Mouse (Mus musculus) right cerebral cortex, adult 18-20 months (tissue): ENCODE measurements at regions not wholly inside any gene's neighbourhood (a gene's known extent, or its start where the extent isn't known, plus 50 kb on each side); places are given as distances from the start of the nearest gene placed in this dataset.
"Not testable (repeated sequence)": the region's sequence is repeated elsewhere in the genome, so short reads cannot be mapped to it uniquely, and the experiment has no call there.

ENCODE experiments used
- DNase-seq: peaks from one replicate; pipeline ENCODE4 v3.0.0; 2022; ENCODE audit warnings: mixed read lengths

DNA sequence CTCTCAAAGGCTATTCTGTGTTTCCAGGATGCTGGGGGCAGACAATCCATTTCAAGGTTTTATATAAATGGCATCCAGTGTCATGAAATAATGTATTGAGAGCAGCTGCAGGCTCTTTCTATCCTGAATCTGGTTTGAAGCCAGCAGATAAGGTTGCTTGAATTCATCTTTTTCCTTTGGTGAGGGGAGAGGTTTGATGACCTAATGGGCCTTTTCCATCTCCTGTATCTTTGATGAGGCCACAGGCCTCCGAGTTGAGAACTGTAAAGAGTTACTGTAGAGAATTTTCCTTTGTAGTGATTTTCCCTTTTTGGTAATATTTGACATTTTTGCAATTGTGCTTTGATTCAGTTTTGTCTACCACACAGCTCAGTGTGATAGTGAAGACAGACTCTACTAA is 458.8 kb upstream of the 1700008P02Rik start:
- no peak for DNase-seq

DNA sequence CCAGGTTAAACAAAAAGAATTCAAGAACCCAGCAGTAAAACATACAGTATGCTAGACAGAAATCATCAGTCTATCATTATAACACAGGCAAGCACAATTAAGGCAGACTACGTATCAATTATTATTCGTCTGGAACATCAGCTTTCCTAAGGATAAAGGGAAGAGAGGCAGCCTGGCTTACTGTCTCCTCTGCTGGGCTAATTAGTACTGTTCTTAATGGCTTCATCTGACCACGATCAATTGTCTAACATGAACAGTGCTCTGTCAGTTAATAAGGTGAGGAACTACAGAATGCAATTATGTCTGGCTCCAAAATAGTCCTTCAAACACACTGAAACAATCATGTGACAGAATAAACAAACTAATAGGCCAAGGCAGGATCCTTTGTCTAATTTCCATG is 456.6 kb upstream of the 1700008P02Rik start:
- DNase-seq = no peak

DNA sequence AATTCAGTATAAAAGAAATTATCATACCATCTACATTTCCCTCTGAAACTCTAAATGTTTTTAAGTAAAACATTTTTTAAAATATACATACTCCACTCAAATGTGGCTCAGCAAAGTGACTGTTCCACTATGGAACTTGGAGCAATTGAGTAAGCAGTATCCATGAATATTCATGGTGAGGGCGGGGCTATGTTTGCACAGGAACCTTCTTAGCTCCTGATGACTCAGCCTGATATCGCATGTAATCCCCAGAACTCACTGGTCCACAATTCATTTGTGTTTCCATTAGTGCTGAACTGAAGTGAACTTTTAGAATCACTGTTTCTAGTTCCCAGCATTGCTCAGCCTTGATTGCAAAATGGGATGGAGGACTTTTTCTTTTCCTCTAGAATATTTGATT is 454.2 kb upstream of the 1700008P02Rik start:
- no peak for DNase-seq

DNA sequence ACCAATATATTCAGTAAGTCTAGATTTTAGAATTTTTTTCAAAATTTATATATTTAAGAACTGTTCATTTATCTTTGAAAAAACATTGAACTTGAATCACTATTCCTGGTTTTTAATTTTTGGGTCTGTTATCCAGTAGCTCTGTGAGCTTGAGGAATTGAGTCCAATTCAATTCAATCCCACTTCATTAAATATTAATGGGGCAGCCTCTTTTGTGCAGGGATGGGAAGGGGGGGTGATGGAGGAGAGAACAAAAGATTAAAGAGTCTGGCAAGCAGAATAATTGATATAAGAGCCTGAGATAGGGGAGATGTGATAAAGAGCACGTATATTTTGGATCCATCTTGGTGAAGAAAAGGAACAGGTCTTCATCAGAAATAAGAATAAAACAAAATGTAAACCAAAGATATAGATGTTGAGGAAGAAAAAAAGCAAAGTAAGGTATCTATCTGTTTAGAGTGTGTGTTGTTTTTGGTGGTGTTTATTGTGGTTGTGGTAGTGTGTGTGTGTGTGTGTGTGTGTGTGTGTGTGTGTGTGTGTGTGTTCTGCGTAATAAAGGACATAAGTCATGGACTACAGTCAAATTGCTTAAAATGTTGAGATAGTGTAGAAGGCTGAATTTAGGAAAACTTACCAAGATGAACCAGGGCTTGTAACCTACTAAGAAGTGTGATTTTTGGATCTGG is 421.3 kb upstream of the 1700008P02Rik start:
- DNase-seq = no peak

DNA sequence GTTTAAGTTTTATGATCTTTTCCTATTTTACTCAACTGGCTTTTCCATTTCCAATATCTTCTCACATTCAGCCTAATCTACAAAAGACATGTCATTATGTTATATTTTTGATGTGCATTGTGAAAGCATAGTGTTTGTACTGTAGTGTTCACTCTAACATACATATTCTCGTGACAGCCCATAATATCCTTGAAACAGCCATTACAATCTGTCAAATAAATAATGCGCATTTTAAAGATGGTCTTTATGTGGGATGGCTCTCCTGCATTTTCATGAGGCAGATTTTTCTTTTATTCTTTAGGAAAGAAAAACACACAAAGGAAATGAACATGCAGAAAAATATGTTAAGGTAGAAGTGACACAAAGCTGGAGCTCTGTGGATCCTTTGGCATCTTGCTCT is 415.6 kb upstream of the 1700008P02Rik start:
- DNase-seq = no peak

DNA sequence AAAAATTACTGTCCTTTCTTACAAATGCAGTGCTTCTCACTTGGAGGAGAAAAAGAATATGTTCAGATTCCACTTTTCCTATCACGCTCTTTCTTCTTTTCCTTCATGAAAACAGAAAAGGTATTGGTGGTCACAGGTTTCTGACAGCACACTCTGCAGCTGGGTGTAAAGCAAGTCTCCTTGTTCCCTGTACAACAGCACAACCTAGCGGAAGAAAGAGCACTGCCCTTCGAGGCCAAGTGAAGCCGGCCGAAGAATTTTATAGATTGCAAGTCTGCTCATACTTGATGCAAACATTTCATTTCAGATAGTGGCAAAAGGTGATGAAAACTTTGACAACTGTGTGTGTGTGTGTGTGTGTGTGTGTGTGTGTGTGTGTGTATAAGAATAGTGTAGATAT is 407.6 kb upstream of the 1700008P02Rik start:
- peak; percentile 41 for DNase-seq

DNA sequence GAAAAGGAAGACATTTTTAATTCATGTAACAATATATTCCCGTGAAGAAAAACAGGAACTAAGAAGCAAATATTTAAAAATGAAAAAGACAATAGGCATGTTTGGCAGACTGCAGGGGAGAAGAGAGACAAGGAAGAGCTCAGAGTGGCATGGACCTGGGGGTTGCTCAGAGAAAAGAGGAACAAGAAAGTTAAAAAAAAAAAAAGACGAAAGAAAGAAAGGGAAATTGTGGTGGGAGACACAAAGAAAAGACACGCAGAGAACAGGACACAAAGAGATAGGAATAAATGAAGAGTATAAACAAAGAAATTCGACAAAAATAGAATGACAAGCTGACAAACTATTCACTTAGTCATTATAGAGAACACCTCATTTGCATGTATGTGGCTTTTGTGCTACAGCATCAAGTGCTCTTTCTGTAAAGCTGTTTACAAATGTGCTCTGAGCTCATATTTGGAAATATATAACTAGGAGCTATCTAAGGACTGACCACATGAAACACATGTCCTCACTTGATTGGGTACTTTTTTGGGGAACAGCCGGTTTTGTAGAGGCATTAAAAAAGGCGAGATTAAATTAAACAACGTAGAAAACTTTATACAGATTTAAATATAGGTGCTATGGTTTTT is 394.2 kb upstream of the 1700008P02Rik start:
- DNase-seq = no peak

DNA sequence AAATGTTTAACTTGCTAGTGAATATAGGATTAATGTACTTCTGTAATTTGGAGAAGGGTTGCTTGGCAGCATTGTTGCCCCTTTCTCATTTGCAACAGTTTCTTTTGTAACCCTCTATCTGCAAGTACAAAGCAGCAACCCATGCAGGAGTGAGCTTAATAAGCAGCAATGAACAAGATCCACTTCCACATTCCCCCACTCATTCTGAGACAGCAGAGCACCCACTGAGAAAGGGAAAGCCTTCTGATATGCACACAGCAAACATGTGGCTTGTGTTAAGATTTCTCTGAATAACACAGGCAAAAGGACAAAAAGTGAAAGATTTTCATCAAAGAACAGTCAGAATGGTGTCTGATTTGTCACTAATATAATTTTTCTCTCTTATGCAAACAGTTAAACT is 393.3 kb upstream of the 1700008P02Rik start:
- no peak for DNase-seq

DNA sequence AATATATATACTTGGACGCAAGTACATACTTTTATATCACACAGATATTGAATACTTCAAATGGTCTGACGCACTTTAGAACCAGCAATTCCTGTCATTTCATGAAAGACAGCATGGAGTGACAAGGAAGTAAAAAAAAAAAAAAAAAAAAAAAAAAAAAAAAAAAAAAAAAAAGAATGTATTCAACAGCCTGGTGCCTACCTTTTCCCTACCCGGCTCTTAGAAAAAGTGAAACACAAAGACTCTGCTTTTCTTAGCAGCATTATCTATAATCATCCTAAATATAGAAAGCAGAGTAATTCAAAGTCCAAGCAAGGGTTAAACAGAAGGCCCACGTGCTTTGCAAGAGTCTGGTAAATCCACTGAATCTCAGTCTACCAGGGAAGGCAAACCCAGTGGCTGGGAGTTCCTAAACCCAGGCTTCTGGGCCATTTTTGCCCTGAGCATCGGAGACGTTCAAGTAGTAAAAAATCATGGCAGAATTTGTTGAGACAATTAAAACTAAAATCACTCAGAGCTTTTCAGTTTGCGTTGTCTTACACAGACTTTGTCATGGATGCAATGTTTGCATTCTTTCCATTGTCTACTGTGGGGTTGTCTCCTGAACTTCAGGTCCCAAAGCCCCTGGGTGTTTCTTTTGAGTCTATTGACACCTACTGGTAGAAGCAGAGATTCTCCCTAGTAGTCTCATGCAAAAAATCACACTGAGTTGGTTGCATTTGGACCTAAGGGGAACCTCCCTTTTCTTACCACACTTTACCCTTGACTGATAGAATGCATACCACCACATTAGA is 390.2 kb upstream of the 1700008P02Rik start:
- DNase-seq = no peak

DNA sequence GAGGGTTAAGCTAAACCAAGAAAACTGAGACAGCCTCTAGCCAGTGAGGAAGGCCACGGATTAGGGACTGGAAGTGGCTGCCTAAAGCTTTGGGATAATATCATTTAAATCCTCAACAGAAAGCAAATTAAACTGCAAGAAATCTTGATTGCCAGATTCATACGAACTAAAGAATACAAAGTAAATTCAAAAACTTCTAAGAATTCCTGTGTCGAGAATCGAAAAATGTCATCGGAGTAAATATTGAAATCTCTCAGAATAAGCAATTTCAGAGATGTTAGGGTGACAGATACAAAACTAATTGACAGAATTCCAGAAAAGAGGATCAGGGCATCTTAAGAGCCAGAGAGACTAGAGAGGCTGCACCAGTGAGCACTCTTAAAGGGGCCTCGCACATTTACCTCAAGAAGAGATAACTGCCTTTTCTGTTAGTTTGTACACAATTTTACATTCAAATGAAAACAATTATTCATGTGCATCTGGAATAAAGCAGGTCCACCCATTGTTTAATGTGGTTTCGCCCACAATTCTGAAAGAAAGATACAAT is 388.5 kb upstream of the 1700008P02Rik start:
- no peak for DNase-seq

DNA sequence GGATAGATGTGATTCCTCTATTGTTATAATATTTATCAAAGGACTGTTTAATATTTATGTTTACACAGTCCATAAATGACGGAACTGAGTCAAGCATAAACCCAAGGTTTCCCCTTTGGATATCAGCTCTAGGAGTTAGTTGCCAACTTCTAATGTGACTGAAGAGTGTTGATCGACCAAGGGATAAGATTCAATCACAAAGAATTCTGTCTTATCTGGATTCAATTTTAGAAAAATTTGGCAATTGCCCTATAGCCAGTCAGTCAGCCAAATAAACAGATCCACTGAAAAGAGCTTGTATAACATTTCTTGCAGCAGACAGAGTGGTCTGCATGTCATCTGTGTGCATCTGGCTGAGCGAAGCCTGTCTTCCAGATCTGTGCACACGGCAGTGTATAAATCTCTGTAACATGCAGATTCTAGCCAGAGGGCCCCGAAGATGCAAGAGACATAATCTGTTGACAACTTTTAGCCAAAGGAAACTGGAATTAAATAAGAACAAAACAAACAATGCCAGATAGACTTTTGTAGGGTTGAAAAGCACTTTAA is 387.6 kb upstream of the 1700008P02Rik start:
- no peak for DNase-seq

DNA sequence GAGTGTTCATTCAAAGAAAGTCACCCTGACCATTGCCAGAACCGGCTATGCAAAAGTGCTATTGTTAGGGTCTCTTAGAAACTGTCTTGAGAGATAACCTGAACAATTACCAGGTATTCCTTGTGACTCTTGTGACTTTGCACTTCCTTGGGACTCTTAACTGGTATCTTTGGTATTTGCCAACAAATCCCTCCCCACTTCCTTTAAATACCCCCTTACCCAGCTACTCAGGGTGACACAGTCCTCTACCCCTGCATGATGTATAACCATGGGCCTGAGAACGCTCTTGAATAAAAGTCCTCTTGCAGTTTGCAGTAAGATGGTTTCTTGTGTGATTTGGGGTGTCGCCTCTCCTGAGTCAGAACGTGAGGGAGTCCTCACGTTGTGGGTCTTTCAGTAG is 371.5 kb upstream of the 1700008P02Rik start:
- not testable (repeated sequence) for DNase-seq

DNA sequence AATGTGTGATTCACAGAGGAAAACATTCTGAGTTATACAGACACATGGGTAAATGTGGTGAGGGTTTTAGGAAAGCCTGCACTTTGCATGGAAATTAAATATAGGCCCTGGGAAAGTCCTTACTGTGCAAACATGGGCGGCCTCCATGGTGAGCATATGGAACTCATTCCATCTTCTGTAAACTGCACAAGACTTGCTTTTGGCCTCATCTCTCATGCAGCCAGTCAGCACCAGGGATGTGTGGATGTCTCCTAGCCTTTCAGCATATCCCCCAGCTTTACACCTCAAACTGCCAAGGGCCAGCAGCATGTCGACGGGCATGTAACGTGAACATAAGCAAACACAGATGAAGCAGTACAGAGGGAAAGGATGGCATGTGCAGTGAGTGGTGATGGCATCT is 364.7 kb upstream of the 1700008P02Rik start:
- no peak for DNase-seq

DNA sequence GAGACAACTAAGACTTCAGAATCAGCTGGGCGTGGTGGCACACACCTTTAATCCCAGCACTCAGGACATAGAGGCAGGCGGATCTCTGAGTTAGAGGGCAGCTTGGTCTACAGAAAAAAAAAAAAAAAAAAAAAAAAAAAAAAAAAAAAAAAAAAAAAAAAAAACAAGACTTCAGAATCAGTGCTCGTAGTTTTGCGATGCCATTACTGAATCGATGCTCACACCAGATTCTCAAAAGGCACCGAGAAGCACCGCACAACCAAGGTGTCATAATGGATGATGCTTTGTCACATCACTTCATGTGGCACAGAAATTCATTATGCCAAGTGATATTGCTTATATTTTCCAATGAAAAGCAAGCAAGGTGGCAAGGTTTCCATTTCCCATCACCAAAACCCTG is 337.4 kb upstream of the 1700008P02Rik start:
- DNase-seq = no peak

DNA sequence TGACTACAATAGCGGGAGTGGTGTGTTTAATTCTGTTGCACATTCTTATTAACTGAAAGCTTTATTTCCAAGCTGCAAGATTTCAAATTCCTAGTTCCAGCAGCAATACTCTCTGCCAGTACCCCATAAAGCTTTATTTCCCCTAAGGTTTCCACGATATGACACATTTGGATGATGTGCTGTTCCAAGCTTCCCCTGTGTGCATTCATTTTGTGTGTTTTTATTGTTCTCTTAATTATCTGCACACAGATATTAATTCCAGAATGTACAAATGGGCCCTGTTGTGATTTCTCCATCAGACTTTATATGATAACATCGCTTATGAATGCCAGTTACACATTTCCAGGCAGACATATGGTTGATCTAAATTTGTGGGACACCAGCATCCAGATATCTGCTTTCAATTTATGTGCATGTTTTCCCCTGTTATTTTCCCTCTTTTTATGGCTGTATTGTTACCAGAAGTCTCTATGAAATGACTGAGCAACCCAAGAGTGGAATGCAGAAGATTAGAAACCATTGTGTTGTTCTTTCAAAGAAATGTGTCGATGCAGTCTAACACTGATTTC is 312.4 kb upstream of the 1700008P02Rik start:
- no peak for DNase-seq

DNA sequence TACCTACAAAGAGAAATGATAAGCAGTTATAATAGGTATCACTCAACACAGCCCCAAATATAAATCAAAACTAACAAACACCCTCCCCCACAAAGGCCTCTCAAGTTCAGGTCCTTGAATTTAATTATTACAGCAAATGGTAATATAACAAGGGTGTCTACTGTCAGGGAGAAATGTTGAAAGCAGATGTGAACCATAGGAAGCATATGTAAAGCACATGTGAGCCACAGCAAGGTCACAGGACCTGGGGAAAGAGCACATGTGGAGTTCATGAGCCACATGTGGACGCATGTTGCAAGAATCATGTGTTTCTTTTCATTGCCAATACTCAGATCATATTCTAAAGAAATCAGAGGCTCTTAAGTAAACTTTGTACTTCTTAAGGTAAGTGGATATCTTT is 306.5 kb upstream of the 1700008P02Rik start:
- DNase-seq = no peak

DNA sequence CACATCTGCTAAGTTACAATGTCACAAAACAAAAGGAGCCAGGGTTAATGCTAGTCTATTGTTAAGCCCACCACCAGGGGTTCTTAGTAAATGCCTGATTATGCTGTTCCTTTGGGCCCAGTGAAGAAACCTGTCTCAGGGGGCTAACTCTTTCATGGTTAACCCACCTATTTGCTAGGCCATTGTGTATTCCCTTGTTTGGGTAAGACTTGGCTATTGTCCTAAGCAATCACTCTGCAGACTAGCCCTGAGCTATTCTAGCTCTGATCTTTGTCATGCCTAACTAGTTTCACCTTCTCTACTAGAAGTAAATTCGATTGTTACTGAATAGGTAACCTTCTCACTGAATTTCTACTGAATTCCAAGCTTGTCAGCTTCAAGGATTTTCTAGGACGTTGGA is 302.4 kb upstream of the 1700008P02Rik start:
- DNase-seq = not testable (repeated sequence)

DNA sequence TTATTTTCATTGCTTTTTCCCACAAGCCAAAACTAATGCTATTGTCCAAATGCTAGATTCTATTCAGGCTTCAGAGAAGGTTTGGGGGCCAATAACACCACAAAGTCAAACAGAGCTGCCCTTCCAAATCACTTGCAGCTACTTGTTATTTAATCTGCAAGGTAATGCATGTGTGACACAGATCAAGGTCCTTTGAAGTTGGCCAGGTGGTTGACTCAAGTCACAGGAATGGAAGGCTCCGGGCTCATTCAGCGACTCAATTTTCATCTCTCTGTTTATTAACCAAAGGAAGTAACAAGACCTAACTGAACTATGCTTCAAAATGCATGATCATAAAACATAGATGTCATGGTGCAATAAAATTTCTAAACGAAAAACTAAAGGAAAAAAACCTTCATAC is 300.0 kb upstream of the 1700008P02Rik start:
- DNase-seq = no peak

DNA sequence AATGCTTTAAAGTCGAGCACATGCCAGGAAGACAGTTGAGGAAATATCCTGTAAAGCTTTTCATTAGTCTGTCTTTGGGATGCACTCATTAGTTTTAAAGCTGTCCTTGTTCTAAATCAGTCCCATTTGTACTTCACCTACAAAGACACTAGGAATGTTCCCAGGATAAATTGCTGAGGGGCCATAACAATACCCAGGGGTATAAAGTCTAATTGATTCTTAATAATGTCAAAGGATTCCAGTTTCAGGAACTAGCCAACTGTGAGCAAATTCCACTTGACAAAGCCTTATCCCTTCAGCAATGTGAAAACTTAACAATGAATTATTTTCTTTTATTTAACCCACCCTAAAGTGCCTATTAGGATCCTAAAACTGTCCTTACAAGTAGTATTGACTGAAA is 267.7 kb upstream of the 1700008P02Rik start:
- no peak for DNase-seq

DNA sequence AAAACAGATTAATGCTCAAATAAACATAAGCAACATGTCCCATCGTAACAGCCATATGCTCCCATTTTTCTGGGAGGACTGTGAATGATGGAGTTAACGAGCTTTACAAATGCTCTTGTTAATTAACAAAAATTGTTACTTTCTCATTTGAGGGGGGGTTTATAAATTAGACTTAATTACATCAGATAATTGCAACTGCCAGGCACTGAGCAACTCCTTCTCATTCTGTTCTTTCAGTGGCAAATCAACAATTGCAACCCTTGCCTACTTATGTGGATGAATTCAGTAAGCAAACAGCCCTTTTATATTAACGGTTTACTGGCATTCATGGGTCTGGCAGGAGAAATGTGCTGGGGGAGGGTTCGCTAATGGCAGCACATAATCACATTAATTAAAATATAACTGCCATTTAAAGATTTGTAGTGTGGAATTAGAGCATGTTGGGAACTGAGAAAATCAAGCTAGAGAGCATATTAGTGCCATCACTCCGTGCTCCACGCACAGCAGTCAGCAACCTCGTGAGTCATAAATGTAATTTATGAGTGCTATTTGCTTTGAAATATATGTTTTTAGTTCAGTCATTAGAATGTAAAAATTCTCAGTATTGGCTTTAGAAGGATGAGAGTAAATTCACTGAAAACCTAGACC is 266.9 kb upstream of the 1700008P02Rik start:
- DNase-seq = no peak

DNA sequence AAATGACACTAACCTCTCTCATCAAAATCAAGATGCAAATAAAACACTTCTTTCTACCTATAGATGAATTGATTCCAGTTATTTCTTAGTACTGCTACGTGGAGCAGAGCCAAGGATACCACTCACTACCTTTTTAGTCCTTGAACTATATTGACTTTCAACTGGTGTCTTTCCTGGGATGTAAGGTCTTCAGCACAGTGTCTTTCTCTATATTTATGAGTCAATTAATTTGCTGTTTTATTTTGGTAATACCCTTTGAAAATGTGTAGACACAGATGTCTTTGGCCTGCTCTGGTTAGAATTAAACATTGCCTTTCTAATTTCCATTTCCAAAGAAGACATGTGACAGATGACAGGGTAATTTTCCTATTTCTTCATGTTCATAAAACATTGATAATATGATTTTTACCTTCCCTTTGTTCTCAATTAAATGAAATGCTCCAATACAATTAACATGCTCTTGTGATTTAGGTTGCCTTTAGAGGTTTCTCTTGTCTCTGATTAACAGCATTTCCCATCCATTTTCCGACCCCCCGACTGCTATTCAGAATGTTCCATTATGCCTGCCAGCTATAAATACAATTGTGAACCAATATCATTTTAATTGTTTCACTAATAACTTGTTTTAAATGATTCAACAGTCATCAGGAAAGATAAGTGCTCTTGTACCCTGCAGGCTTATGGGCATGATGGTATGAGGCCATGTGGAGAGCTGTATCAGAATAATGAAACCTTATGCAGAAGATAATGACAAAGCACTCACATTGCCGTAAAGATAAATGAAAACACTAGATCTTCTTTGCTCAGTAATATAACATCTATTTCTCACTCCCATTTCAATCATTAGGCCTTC is 266.2 kb upstream of the 1700008P02Rik start:
- DNase-seq = no peak

DNA sequence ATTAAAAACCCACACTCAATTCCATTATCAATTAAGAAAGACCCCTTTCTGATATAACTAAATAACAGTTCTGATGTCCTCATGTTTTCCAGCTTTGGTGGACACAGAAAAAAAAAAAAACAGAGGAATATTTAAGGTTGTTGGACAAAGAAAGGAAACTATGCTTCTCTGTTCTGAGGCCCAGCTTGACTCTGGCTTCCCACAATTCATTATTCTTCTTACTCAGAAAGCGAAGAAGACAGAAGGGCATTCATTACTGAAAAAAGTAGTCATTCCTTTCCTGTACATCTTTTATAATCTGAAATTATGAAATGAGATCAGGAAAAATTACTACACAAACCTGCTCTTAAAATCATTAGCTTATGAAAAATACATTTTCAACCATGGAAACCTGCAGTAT is 263.2 kb upstream of the 1700008P02Rik start:
- DNase-seq = no peak
